Mouse (Mus musculus) erythroblast, embryonic 14.5 days (primary cell): ENCODE results near the gene Wdr48.

ENCODE experiments used
- GATA1 ChIP-seq: IDR thresholded peaks from 2 replicates; pipeline ENCODE4 v1.6.1; 2012; ENCODE audit warnings: low read length, inconsistent platforms, mixed read lengths
- TAL1 ChIP-seq: IDR thresholded peaks from 3 replicates; pipeline ENCODE4 v1.6.1; 2012; ENCODE audit warnings: low read length, inconsistent platforms, mixed read lengths

DNA sequence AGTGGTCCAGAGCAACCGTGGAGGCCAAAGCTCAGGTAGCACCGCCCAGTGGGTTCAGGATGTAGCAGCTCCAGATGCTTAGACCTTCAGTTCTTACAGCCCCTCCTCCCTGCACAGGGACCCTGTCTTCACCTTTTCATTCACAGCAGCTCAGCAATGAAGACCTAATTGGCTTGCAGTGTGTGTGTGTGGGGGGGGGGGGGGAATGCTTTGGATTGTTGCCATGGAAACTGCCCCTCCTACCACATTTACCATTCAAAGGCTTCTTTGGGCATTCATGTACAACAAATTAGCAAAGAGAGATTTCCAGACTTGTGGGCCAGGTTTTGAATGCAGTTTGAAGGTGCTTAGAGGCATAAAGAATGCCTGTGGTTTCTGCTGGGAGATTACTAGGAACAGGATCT lies 5.8 kb upstream of the Wdr48 start:
- TF ChIP-seq TAL1 (no peak), GATA1 (no peak)
